In genomic region chr5:23598491-23598890, GRCm38 (mm10) we compare ENCODE assay signal across 11 mouse cellular contexts.
DNase-seq lines count a peak whose midpoint lies in the region; ATAC-seq and TF ChIP-seq lines count a peak whose summit lies in the region.
"Had no signal": no experiment of that assay in that cellular context is flagged by ENCODE, and none has a peak within 500 bp of the region (broad histone marks: within the 10 kb centered on the region; RNA-seq: fewer than 3 reads in every experiment).

No protein-coding gene starts in this region.

- no peak overlapping the region for H3K4me3 ChIP-seq in kidney, embryonic 14.5 days (ENCODE audit: low read length)
- no peak overlapping the region for H3K4me3 ChIP-seq in stomach, postnatal 0 days (ENCODE audit: low read depth, low read length)
- H3K4me3 ChIP-seq in hindbrain, embryonic 12.5 days, result no peak overlapping the region
- H3K4me3 ChIP-seq: erythroblast, embryonic 14.5 days; liver, embryonic 13.5 days had no signal

- peaks cover 13% of the 10 kb centered on the region; the same call in 1 of the 2 replicates for H3K4me1 ChIP-seq in kidney, embryonic 14.5 days (ENCODE audit: control insufficient read depth, insufficient read depth, low read length)
- no peaks in the 10 kb centered on the region; the same call in 1 of the 2 replicates for H3K4me1 ChIP-seq in stomach, postnatal 0 days (replicated peaks; ENCODE audit: control insufficient read depth, insufficient read depth)
- peaks cover 13% of the 10 kb centered on the region for H3K4me1 ChIP-seq in hindbrain, embryonic 12.5 days

- 29% methylated on average over 12 of the region's 12 CpGs for WGBS in kidney, embryonic 14.5 days
- WGBS in stomach, postnatal 0 days, result 51% methylated on average over 12 of the region's 12 CpGs
- WGBS in hindbrain, embryonic 12.5 days, result 77% methylated on average over 12 of the region's 12 CpGs

- DNase-seq in right cerebral cortex, adult 18-20 months, result peak; percentile 35
- no peak for DNase-seq in right cerebral cortex, postnatal 14 days
- DNase-seq in gastrocnemius, postnatal 36 days, result peak; percentile 22 to 46
- no peak for DNase-seq in stomach, postnatal 0 days (ENCODE audit: low spot score)
- DNase-seq in urinary bladder, postnatal 25 days (ENCODE audit: low spot score), result no peak
- no peak for DNase-seq in frontal cortex, postnatal 14 days (ENCODE audit: low spot score in 2 of 2)
- DNase-seq: liver, embryonic 13.5 days had no signal

- TF ChIP-seq CTCF in stomach, postnatal 0 days (IDR thresholded peaks at IDR 0.05; ENCODE audit: low read depth), result no peak

- no peaks in the 10 kb centered on the region for H3K9me3 ChIP-seq in kidney, embryonic 14.5 days (ENCODE audit: control insufficient read depth, low read length)
- H3K9me3 ChIP-seq in stomach, postnatal 0 days (ENCODE audit: control insufficient read depth, low read length), result no peaks in the 10 kb centered on the region
- no peaks in the 10 kb centered on the region for H3K9me3 ChIP-seq in hindbrain, embryonic 12.5 days (replicated peaks)
- H3K9me3 ChIP-seq: G1E; liver, embryonic 13.5 days had no signal

- TF ChIP-seq EP300 in stomach, postnatal 0 days (optimal IDR thresholded peaks at IDR 0.05), result no peak

- intact Hi-C loops in gastrocnemius, postnatal 36 days (cut with DNase I), result no loop called here

- no peak overlapping the region for H3K4me2 ChIP-seq in kidney, embryonic 14.5 days (replicated peaks; ENCODE audit: low read depth, low read length)
- 0 out of 2 replicates have a peak overlapping the region, but pooled peaks have one; percentile 20 for H3K4me2 ChIP-seq in stomach, postnatal 0 days (replicated peaks; ENCODE audit: low read depth)
- no peak overlapping the region for H3K4me2 ChIP-seq in hindbrain, embryonic 12.5 days (replicated peaks)
- H3K4me2 ChIP-seq: liver, embryonic 13.5 days had no signal

- no peak overlapping the region for H3K9ac ChIP-seq in kidney, embryonic 14.5 days (ENCODE audit: low read depth, low read length)
- no peak overlapping the region for H3K9ac ChIP-seq in stomach, postnatal 0 days (ENCODE audit: low read length)
- no peak overlapping the region for H3K9ac ChIP-seq in hindbrain, embryonic 12.5 days
- H3K9ac ChIP-seq: liver, embryonic 13.5 days had no signal

- no peaks in the 10 kb centered on the region for H3K36me3 ChIP-seq in kidney, embryonic 14.5 days (ENCODE audit: control insufficient read depth, insufficient read depth, low read length)
- H3K36me3 ChIP-seq in stomach, postnatal 0 days (ENCODE audit: control insufficient read depth, insufficient read depth, low read length), result no peaks in the 10 kb centered on the region
- H3K36me3 ChIP-seq in hindbrain, embryonic 12.5 days, result 0 out of 2 replicates have a peak, but pooled peaks cover 2% of the 10 kb centered on the region
- H3K36me3 ChIP-seq: liver, embryonic 13.5 days had no signal

- ATAC-seq in kidney, embryonic 14.5 days (ENCODE audit: low FRiP score, low TSS enrichment), result no peak
- no peak for ATAC-seq in stomach, postnatal 0 days (ENCODE audit: low FRiP score, low TSS enrichment)
- no peak for ATAC-seq in hindbrain, embryonic 12.5 days (ENCODE audit: low FRiP score)

- H3K27ac ChIP-seq in kidney, embryonic 14.5 days (ENCODE audit: low read depth, low read length), result 0 out of 2 replicates have a peak overlapping the region, but pooled peaks have one; percentile 30
- H3K27ac ChIP-seq in stomach, postnatal 0 days (replicated peaks), result no peak overlapping the region
- H3K27ac ChIP-seq in hindbrain, embryonic 12.5 days, result no peak overlapping the region
- H3K27ac ChIP-seq: liver, embryonic 13.5 days had no signal

- H3K27me3 ChIP-seq in kidney, embryonic 14.5 days (ENCODE audit: control insufficient read depth, insufficient read depth, low read length), result no peaks in the 10 kb centered on the region
- H3K27me3 ChIP-seq in stomach, postnatal 0 days (ENCODE audit: control insufficient read depth, insufficient read depth, low read length), result no peaks in the 10 kb centered on the region
- no peaks in the 10 kb centered on the region for H3K27me3 ChIP-seq in hindbrain, embryonic 12.5 days
- H3K27me3 ChIP-seq: liver, embryonic 13.5 days had no signal

Comparison
In these comparisons a context has a peak if more than half of its experiments do, and no peak if none do; other contexts are left out.
1. DNase-seq: peak in right cerebral cortex, adult 18-20 months (single experiment) and gastrocnemius, postnatal 36 days (2 of 2); none in right cerebral cortex, postnatal 14 days (single experiment), stomach, postnatal 0 days (single experiment), urinary bladder, postnatal 25 days (single experiment) and frontal cortex, postnatal 14 days (0 of 2).